Mouse (Mus musculus) stomach, embryonic 14.5 days (tissue): Measurements from ENCODE around the gene Tada2a. TPM values are rescaled to one million over a fixed set of nuclear protein-coding genes. Genes with fewer than 3 reads are reported as not detected.

Experiments used
- ATAC-seq: fragments of 200-750 bp; cut with Nextera tagmentation; 2 replicates; pipeline ENCODE4 v1.8.0; 2017; ENCODE audit warnings: low read depth, moderate TSS enrichment; ENCODE audit not compliant: insufficient number of reproducible peaks, insufficient read depth, low FRiP score
- H3K27ac ChIP-seq: fragments of 300-500 bp; sonication (generic); 2 replicates; pipeline ENCODE4 v1.5.1; 2014; ENCODE audit warnings: mild to moderate bottlenecking, low read length, moderate library complexity, mixed read lengths
- H3K27me3 ChIP-seq: fragments of 300-500 bp; sonication (generic); 2 replicates; pipeline ENCODE4 v1.6.1; 2014; ENCODE audit warnings: low read length, control low read depth, mixed read lengths; ENCODE audit not compliant: control insufficient read depth, insufficient read depth
- H3K36me3 ChIP-seq: fragments of 300-500 bp; sonication (generic); 2 replicates; pipeline ENCODE4 v1.6.1; 2014; ENCODE audit warnings: mild to moderate bottlenecking, control low read depth, low read length, moderate library complexity, mixed read lengths; ENCODE audit not compliant: control insufficient read depth, insufficient read depth
- H3K4me1 ChIP-seq: fragments of 300-500 bp; sonication (generic); 2 replicates; pipeline ENCODE4 v1.6.1; 2014; ENCODE audit warnings: low read length, control low read depth, mixed read lengths; ENCODE audit not compliant: control insufficient read depth, insufficient read depth
- H3K4me2 ChIP-seq: fragments of 300-500 bp; sonication (generic); replicated peaks from 2 replicates; pipeline ENCODE4 v1.6.1; 2014; ENCODE audit warnings: low read depth, low read length, control low read depth
- H3K4me3 ChIP-seq: fragments of 300-500 bp; sonication (generic); 2 replicates; pipeline ENCODE4 v1.5.1; 2014; ENCODE audit warnings: low read depth, low read length, control low read depth
- H3K9ac ChIP-seq: fragments of 300-500 bp; sonication (generic); replicated peaks from 2 replicates; pipeline ENCODE4 v1.6.1; 2014; ENCODE audit warnings: low read depth, mild to moderate bottlenecking, control low read depth, low read length, moderate library complexity, mixed read lengths
- H3K9me3 ChIP-seq: fragments of 300-500 bp; sonication (generic); 2 replicates; pipeline ENCODE4 v1.6.1; 2016; ENCODE audit warnings: low read depth, low read length, control low read depth; ENCODE audit not compliant: control insufficient read depth
- WGBS: fragments of 180-500 bp; shearing (Covaris S2); extraction: QIAGEN DNeasy Blood & Tissue Kit; methylation state at CpG from one replicate; pipeline ENCODE4 v1.1.7; 2014; 5-methylcytosine and 5-hydroxymethylcytosine counted together
- polyA plus RNA-seq: library from polyadenylated mRNA; unstranded; fragments of >200 nt; fragmentation: Nextera tagmentation; extraction: Ambion mirVana; gene quantifications from 2 replicates; pipeline ENCODE4 v1.2.1, GENCODE M21; 2014

Tada2a gene
- polyA plus RNA-seq, 1 experiment from 2014 or later: 36.2 TPM

GRCm38 (mm10) chr11:84066927-84067645 lies 62.3 kb downstream of the Tada2a start:
- H3K4me2 ChIP-seq: peak overlapping the region; percentile 69
- no peak for ATAC-seq
- no peaks in the 10 kb centered on the region for H3K27me3 ChIP-seq
- peak overlapping the region; percentile 56 for H3K4me3 ChIP-seq
- no peak overlapping the region for H3K27ac ChIP-seq
- no peaks in the 10 kb centered on the region for H3K36me3 ChIP-seq
- no peak overlapping the region for H3K9ac ChIP-seq
- H3K4me1 ChIP-seq: 0 out of 2 replicates have a peak, but pooled peaks cover 6% of the 10 kb centered on the region
- WGBS: 9% methylated on average over 18 of the region's 18 CpGs
- H3K9me3 ChIP-seq: no peaks in the 10 kb centered on the region

- Histone ChIP-seq H3K4me3 (no peak overlapping the region), H3K27me3 (no peaks in the 10 kb centered on the region), H3K9me3 (no peaks in the 10 kb centered on the region), H3K4me2 (peak overlapping the region; percentile 69; the same call in 1 of the 2 replicates), H3K36me3 (no peaks in the 10 kb centered on the region), H3K4me1 (0 out of 2 replicates have a peak, but pooled peaks cover 6% of the 10 kb centered on the region), H3K27ac (no peak overlapping the region), H3K9ac (no peak overlapping the region)
- WGBS: 3% methylated on average over 11 of the region's 11 CpGs
- no peak for ATAC-seq
Observed at GRCm38 (mm10) chr11:84066071-84066481, 63.3 kb downstream of the Tada2a start.

- Histone ChIP-seq H3K4me1 (0 out of 2 replicates have a peak, but pooled peaks cover 6% of the 10 kb centered on the region), H3K36me3 (no peaks in the 10 kb centered on the region), H3K27ac (no peak overlapping the region), H3K27me3 (no peaks in the 10 kb centered on the region), H3K4me2 (no peak overlapping the region), H3K9ac (no peak overlapping the region), H3K9me3 (no peaks in the 10 kb centered on the region), H3K4me3 (no peak overlapping the region)
- WGBS: 73% methylated on average over 3 of the region's 3 CpGs
- no peak for ATAC-seq
Observed at GRCm38 (mm10) chr11:84063631-84064209, 65.7 kb downstream of the Tada2a start.

GRCm38 (mm10) chr11:84062805-84063204 lies 66.6 kb downstream of the Tada2a start:
- ATAC-seq: no peak
- no peak overlapping the region for H3K4me3 ChIP-seq
- H3K27ac ChIP-seq: no peak overlapping the region
- no peak overlapping the region for H3K9ac ChIP-seq
- H3K27me3 ChIP-seq: no peaks in the 10 kb centered on the region
- H3K36me3 ChIP-seq: no peaks in the 10 kb centered on the region
- 0 out of 2 replicates have a peak, but pooled peaks cover 6% of the 10 kb centered on the region for H3K4me1 ChIP-seq
- no peak overlapping the region for H3K4me2 ChIP-seq
- 44% methylated on average over 2 of the region's 2 CpGs for WGBS
- H3K9me3 ChIP-seq: no peaks in the 10 kb centered on the region

GRCm38 (mm10) chr11:84061881-84062280 lies 67.5 kb downstream of the Tada2a start:
- no peak overlapping the region for H3K9ac ChIP-seq
- no peak for ATAC-seq
- H3K36me3 ChIP-seq: no peaks in the 10 kb centered on the region
- no peak overlapping the region for H3K4me3 ChIP-seq
- H3K9me3 ChIP-seq: no peaks in the 10 kb centered on the region
- H3K27me3 ChIP-seq: no peaks in the 10 kb centered on the region
- 0 out of 2 replicates have a peak, but pooled peaks cover 2% of the 10 kb centered on the region for H3K4me1 ChIP-seq
- H3K27ac ChIP-seq: no peak overlapping the region
- 70% methylated on average over 2 of the region's 2 CpGs for WGBS
- no peak overlapping the region for H3K4me2 ChIP-seq

- 77% methylated on average over 6 of the region's 6 CpGs for WGBS
- Histone ChIP-seq H3K9ac (no peak overlapping the region), H3K27ac (no peak overlapping the region), H3K9me3 (no peaks in the 10 kb centered on the region), H3K36me3 (no peaks in the 10 kb centered on the region), H3K4me1 (no peaks in the 10 kb centered on the region), H3K4me2 (no peak overlapping the region), H3K27me3 (no peaks in the 10 kb centered on the region), H3K4me3 (no peak overlapping the region)
- ATAC-seq: no peak
Observed at GRCm38 (mm10) chr11:84060635-84061034, 68.8 kb downstream of the Tada2a start.

- no peak for ATAC-seq
- no peak overlapping the region for H3K4me2 ChIP-seq
Observed at GRCm38 (mm10) chr11:84059784-84060183, 69.6 kb downstream of the Tada2a start.

GRCm38 (mm10) chr11:84057418-84057817 lies 72.0 kb downstream of the Tada2a start:
- H3K27ac ChIP-seq: no peak overlapping the region
- 92% methylated on average over 2 of the region's 2 CpGs for WGBS
- H3K27me3 ChIP-seq: no peaks in the 10 kb centered on the region
- no peaks in the 10 kb centered on the region for H3K36me3 ChIP-seq
- H3K4me1 ChIP-seq: no peaks in the 10 kb centered on the region
- no peak overlapping the region for H3K9ac ChIP-seq
- H3K9me3 ChIP-seq: no peaks in the 10 kb centered on the region
- H3K4me3 ChIP-seq: no peak overlapping the region
- no peak for ATAC-seq
- H3K4me2 ChIP-seq: no peak overlapping the region

More at GRCm38 (mm10) chr11:84059784-84060183, 69.6 kb downstream of the Tada2a start:
- Histone ChIP-seq H3K27ac (no peak overlapping the region), H3K9ac (no peak overlapping the region), H3K27me3 (no peaks in the 10 kb centered on the region), H3K9me3 (no peaks in the 10 kb centered on the region), H3K36me3 (no peaks in the 10 kb centered on the region), H3K4me3 (no peak overlapping the region), H3K4me1 (no peaks in the 10 kb centered on the region)
- 93% methylated on average over 2 of the region's 2 CpGs for WGBS
